In genomic region chr2:151938780-151939200, GRCm38 (mm10) we compare ENCODE assay signal across 9 mouse cellular contexts. TPM values are rescaled to one million over a fixed set of nuclear protein-coding genes. Genes with fewer than 3 reads are reported as not detected.
DNase-seq lines count a peak whose midpoint lies in the region; ATAC-seq lines count a peak whose summit lies in the region.
"Had no signal": no experiment of that assay in that cellular context is flagged by ENCODE, and none has a peak within 500 bp of the region (broad histone marks: within the 10 kb centered on the region; RNA-seq: fewer than 3 reads in every experiment).

No protein-coding gene starts in this region.

- no peak overlapping the region for H3K4me2 ChIP-seq in kidney, embryonic 16.5 days (replicated peaks; ENCODE audit: low read depth, low read length)
- no peak overlapping the region for H3K4me2 ChIP-seq in lung, embryonic 16.5 days (ENCODE audit: low read depth, low read length)

- H3K9ac ChIP-seq in kidney, embryonic 16.5 days (replicated peaks; ENCODE audit: low read length) = no peak overlapping the region
- no peak overlapping the region for H3K9ac ChIP-seq in lung, embryonic 16.5 days (ENCODE audit: low read length)

- H3K27ac ChIP-seq in kidney, embryonic 16.5 days (ENCODE audit: low read length) = no peak overlapping the region
- no peak overlapping the region for H3K27ac ChIP-seq in lung, embryonic 16.5 days (ENCODE audit: low read length)

- H3K9me3 ChIP-seq in kidney, embryonic 16.5 days (ENCODE audit: low read length) = no peaks in the 10 kb centered on the region
- no peaks in the 10 kb centered on the region for H3K9me3 ChIP-seq in lung, embryonic 16.5 days (ENCODE audit: control insufficient read depth, low read length)

- DNase-seq in kidney, adult 9 months = no peak
- peak; percentile 50 for DNase-seq in brain, adult 2 months (ENCODE audit: low read depth, low spot score)
- DNase-seq in gastrocnemius, adult 8-10 months (ENCODE audit: low spot score in 2 of 2) = peak; percentile 38 to 55
- no peak for DNase-seq in frontal cortex, postnatal 25 days (ENCODE audit: low spot score in 2 of 2)
- no peak for DNase-seq in embryo, embryonic 11 days
- no peak for DNase-seq in left cerebral cortex, adult 18-20 months (ENCODE audit: low spot score in 2 of 2)

- no peaks in the 10 kb centered on the region; the same call in 1 of the 2 replicates for H3K27me3 ChIP-seq in kidney, embryonic 16.5 days (ENCODE audit: insufficient read depth, low read length)
- no peaks in the 10 kb centered on the region for H3K27me3 ChIP-seq in lung, embryonic 16.5 days (ENCODE audit: control insufficient read depth, insufficient read depth, low read depth, low read length)
- H3K27me3 ChIP-seq: Patski had no signal

- no peak overlapping the region for H3K4me3 ChIP-seq in kidney, embryonic 16.5 days (ENCODE audit: low read length)
- H3K4me3 ChIP-seq in lung, embryonic 16.5 days (ENCODE audit: low read length) = no peak overlapping the region

- WGBS in kidney, embryonic 16.5 days = 48% methylated on average over 11 of the region's 11 CpGs
- WGBS in lung, embryonic 16.5 days = 33% methylated on average over 11 of the region's 11 CpGs

- peak; percentile 58 for ATAC-seq in kidney, embryonic 16.5 days (ENCODE audit: low FRiP score, low TSS enrichment)
- ATAC-seq in lung, embryonic 16.5 days (ENCODE audit: low read depth) = peak; percentile 64; the same call in 1 of the 2 replicates
- ATAC-seq: Patski had no signal

- peaks cover 4% of the 10 kb centered on the region; the same call in 1 of the 2 replicates for H3K4me1 ChIP-seq in kidney, embryonic 16.5 days (ENCODE audit: insufficient read depth, low read length)
- H3K4me1 ChIP-seq in lung, embryonic 16.5 days (replicated peaks; ENCODE audit: control insufficient read depth, insufficient read depth, low read length) = peaks cover 9% of the 10 kb centered on the region

- no peaks in the 10 kb centered on the region for H3K36me3 ChIP-seq in kidney, embryonic 16.5 days (ENCODE audit: insufficient read depth, low read length)
- H3K36me3 ChIP-seq in lung, embryonic 16.5 days (ENCODE audit: control insufficient read depth, insufficient read depth, low read length) = no peaks in the 10 kb centered on the region

RNA-seq across cellular contexts. Expression of gene Angpt4, which starts 27.8 kb away (rescaled TPM):
- polyA plus RNA-seq in kidney, embryonic 16.5 days (2015; fragmentation: Nextera tagmentation; extraction: Ambion mirVana) = 2.8 and 3.0 TPM in 2 replicates
- under 1 TPM in 1 of 4 experiments, not detected in 3; 0.16 TPM for total RNA-seq in gastrocnemius, adult 8-10 months (2022)
- 0.57 and 0.78 TPM in 2 replicates for polyA plus RNA-seq in lung, embryonic 16.5 days (2015; fragmentation: Nextera tagmentation; extraction: Ambion mirVana)
- total RNA-seq in left cerebral cortex, adult 18-20 months (2021) = not detected

RNA-seq across cellular contexts. Expression of gene Fam110a, which starts 41.2 kb away (rescaled TPM):
- 32.1 and 34.9 TPM in 2 replicates for polyA plus RNA-seq in kidney, embryonic 16.5 days (2015; fragmentation: Nextera tagmentation; extraction: Ambion mirVana)
- 1 to 10 TPM; 1.3 to 1.5 (median 1.4) TPM for total RNA-seq in gastrocnemius, adult 8-10 months (2022)
- polyA plus RNA-seq in lung, embryonic 16.5 days (2015; fragmentation: Nextera tagmentation; extraction: Ambion mirVana) = 33.6 and 34.0 TPM in 2 replicates
- 1 to 10 TPM; 7.4 to 7.6 TPM for total RNA-seq in left cerebral cortex, adult 18-20 months (2021)

RNA-seq across cellular contexts. Expression of gene Slc52a3, which starts 57.5 kb away (rescaled TPM):
- polyA plus RNA-seq in kidney, embryonic 16.5 days (2015; fragmentation: Nextera tagmentation; extraction: Ambion mirVana) = 25.2 and 28.2 TPM in 2 replicates
- under 1 TPM; 0.31 to 0.72 (median 0.57) TPM for total RNA-seq in gastrocnemius, adult 8-10 months (2022)
- 4.7 and 5.9 TPM in 2 replicates for polyA plus RNA-seq in lung, embryonic 16.5 days (2015; fragmentation: Nextera tagmentation; extraction: Ambion mirVana)
- total RNA-seq in left cerebral cortex, adult 18-20 months (2021) = 1 to 10 TPM; 2.1 to 2.8 TPM

Comparison
In these comparisons a context has a peak if more than half of its experiments do, and no peak if none do; other contexts are left out.
1. DNase-seq: peak in brain, adult 2 months (single experiment) and gastrocnemius, adult 8-10 months (2 of 2); none in kidney, adult 9 months (single experiment), frontal cortex, postnatal 25 days (0 of 2), embryo, embryonic 11 days (single experiment) and left cerebral cortex, adult 18-20 months (0 of 2).